Mouse (Mus musculus) lung, postnatal 0 days (tissue): Measurements from ENCODE around the gene Prkch. TPM values are rescaled to one million over a fixed set of nuclear protein-coding genes. Genes with fewer than 3 reads are reported as not detected.

ENCODE experiments used
- ATAC-seq: fragments of 200-750 bp; cut with Nextera tagmentation; 2 replicates; pipeline ENCODE4 v1.8.0; 2017; ENCODE audit warnings: moderate library complexity
- DNase-seq: peaks from one replicate; pipeline ENCODE4 v3.0.0-alpha.2; 2016; ENCODE audit warnings: low spot score
- H3K27ac ChIP-seq: fragments of 300-500 bp; sonication (generic); 2 replicates; pipeline ENCODE4 v1.5.1; 2014; ENCODE audit warnings: antibody characterized with exemption, mild to moderate bottlenecking, low read length, mixed read lengths
- H3K27me3 ChIP-seq: fragments of 300-500 bp; sonication (generic); replicated peaks from 2 replicates; pipeline ENCODE4 v1.6.1; 2014; ENCODE audit warnings: low read length, mixed read lengths; ENCODE audit not compliant: insufficient read depth
- H3K36me3 ChIP-seq: fragments of 300-500 bp; sonication (generic); 2 replicates; pipeline ENCODE4 v1.6.1; 2014; ENCODE audit warnings: low read length, mixed read lengths; ENCODE audit not compliant: insufficient read depth
- H3K4me1 ChIP-seq: fragments of 300-500 bp; sonication (generic); 2 replicates; pipeline ENCODE4 v1.6.1; 2014; ENCODE audit warnings: antibody characterized with exemption, low read depth, low read length, mixed read lengths; ENCODE audit not compliant: insufficient read depth
- H3K4me2 ChIP-seq: fragments of 300-500 bp; sonication (generic); replicated peaks from 2 replicates; pipeline ENCODE4 v1.6.1; 2014; ENCODE audit warnings: low read depth, mild to moderate bottlenecking, low read length, moderate library complexity, mixed read lengths
- H3K4me3 ChIP-seq: fragments of 300-500 bp; sonication (generic); 2 replicates; pipeline ENCODE4 v1.5.1; 2014; ENCODE audit warnings: low read depth, low read length
- H3K9ac ChIP-seq: fragments of 300-500 bp; sonication (generic); replicated peaks from 2 replicates; pipeline ENCODE4 v1.6.1; 2014; ENCODE audit warnings: low read depth, mild to moderate bottlenecking
- H3K9me3 ChIP-seq: fragments of 300-500 bp; sonication (generic); 2 replicates; pipeline ENCODE4 v1.6.1; 2016; ENCODE audit warnings: low read length, mixed read lengths
- CTCF ChIP-seq: IDR thresholded peaks from 2 replicates; pipeline ENCODE4 v1.5.1; 2016; ENCODE audit warnings: antibody characterized with exemption, mild to moderate bottlenecking
- EP300 ChIP-seq: IDR thresholded peaks from 2 replicates; pipeline ENCODE4 v1.6.1; 2016; ENCODE audit warnings: antibody characterized with exemption, mild to moderate bottlenecking, control low read depth
- WGBS: fragments of 180-500 bp; shearing (Covaris S2); extraction: QIAGEN DNeasy Blood & Tissue Kit; methylation state at CpG from one replicate; pipeline ENCODE4 v1.1.7; 2014; 5-methylcytosine and 5-hydroxymethylcytosine counted together
- polyA plus RNA-seq: library from polyadenylated mRNA; unstranded; fragments of >200 nt; fragmentation: Nextera tagmentation; extraction: Ambion mirVana; gene quantifications from 2 replicates; pipeline ENCODE4 v1.2.1, GENCODE M21; 2015

The Prkch gene
- polyA plus RNA-seq, 1 experiment from 2014 or later = 20.0 TPM

GRCm38 (mm10) chr12:73704382-73704781 is 119.8 kb downstream of the Prkch start:
- 77% methylated on average over 3 of the region's 3 CpGs for WGBS
- Histone ChIP-seq H3K36me3 (no peaks in the 10 kb centered on the region), H3K9ac (no peak overlapping the region), H3K4me3 (no peak overlapping the region), H3K4me2 (no peak overlapping the region), H3K27me3 (no peaks in the 10 kb centered on the region), H3K4me1 (no peaks in the 10 kb centered on the region), H3K9me3 (no peaks in the 10 kb centered on the region), H3K27ac (no peak overlapping the region)
- no peak for ATAC-seq
- DNase-seq = no peak
- TF ChIP-seq EP300 = no peak
- TF ChIP-seq CTCF = peak; percentile 28; the same call in 1 of the 2 replicates

- WGBS = 40% methylated on average over 7 of the region's 7 CpGs
- ATAC-seq = no peak
These were observed 120.6 kb downstream of the Prkch start for GRCm38 (mm10) chr12:73705097-73705690.

DNA sequence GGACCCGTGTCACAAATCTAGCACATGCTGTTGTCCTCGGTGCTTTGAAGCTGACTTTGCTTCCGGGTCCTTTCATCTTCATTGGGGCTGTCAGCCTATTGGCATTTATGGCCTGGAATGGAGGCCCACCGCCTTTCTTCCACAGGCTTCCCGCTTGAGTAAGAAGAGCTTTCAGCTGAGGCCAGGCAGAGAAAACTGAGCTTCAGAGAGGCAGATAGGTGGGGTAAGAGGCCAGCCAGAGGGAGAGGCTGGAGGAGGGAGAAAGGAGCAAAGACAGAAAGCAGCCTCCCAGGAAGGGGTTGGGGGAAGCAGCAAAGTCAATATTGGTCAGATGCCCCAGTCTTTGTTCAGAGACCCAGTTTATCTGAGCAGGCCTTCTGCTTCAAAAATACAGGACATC is 123.9 kb downstream of the Prkch start:
- WGBS = 30% methylated on average over 5 of the region's 5 CpGs
- TF ChIP-seq EP300 (no peak; the same call in 1 of the 2 replicates), CTCF (no peak)
- no peaks in the 10 kb centered on the region for H3K4me1 ChIP-seq
- H3K27ac ChIP-seq = no peak overlapping the region
- no peak overlapping the region for H3K4me2 ChIP-seq
- no peaks in the 10 kb centered on the region for H3K9me3 ChIP-seq
- ATAC-seq (no peak), DNase-seq (no peak)
- H3K9ac ChIP-seq = no peak overlapping the region
- no peaks in the 10 kb centered on the region for H3K27me3 ChIP-seq
- H3K36me3 ChIP-seq = no peaks in the 10 kb centered on the region
- H3K4me3 ChIP-seq = no peak overlapping the region

More at GRCm38 (mm10) chr12:73705097-73705690, 120.6 kb downstream of the Prkch start:
- Histone ChIP-seq H3K36me3 (no peaks in the 10 kb centered on the region), H3K27me3 (no peaks in the 10 kb centered on the region), H3K9me3 (no peaks in the 10 kb centered on the region), H3K4me3 (no peak overlapping the region), H3K9ac (no peak overlapping the region), H3K4me1 (no peaks in the 10 kb centered on the region), H3K4me2 (no peak overlapping the region), H3K27ac (no peak overlapping the region)
- peak; percentile 71 for DNase-seq
- TF ChIP-seq CTCF (peak; percentile 81), EP300 (no peak)

DNA sequence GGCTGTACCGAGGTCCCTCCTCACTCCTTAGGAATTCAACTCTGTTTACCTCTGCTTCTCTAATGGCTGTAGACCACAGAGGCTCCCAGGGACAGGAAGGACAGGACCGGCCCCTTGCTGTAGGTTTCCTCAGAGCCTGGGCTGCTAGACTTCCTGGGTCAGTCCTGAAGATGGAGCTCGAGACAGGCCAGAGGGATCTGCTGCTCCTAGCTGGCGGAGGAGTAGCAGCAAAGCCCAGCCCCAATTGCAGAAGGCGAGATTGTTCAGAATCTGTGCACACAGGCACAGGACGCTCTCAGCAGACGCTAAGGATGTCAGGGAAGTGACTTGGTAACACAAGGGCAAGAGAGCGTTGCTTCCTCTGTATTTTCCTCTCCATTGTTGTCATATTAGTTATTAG is 124.3 kb downstream of the Prkch start:
- TF ChIP-seq CTCF (peak; percentile 90), EP300 (no peak)
- Histone ChIP-seq H3K4me1 (no peaks in the 10 kb centered on the region), H3K4me2 (no peak overlapping the region), H3K9ac (no peak overlapping the region), H3K27me3 (no peaks in the 10 kb centered on the region), H3K36me3 (no peaks in the 10 kb centered on the region), H3K4me3 (no peak overlapping the region), H3K27ac (no peak overlapping the region), H3K9me3 (no peaks in the 10 kb centered on the region)
- peak; percentile 87 for DNase-seq
- peak; percentile 92 for ATAC-seq
- WGBS = 14% methylated on average over 8 of the region's 8 CpGs

DNA sequence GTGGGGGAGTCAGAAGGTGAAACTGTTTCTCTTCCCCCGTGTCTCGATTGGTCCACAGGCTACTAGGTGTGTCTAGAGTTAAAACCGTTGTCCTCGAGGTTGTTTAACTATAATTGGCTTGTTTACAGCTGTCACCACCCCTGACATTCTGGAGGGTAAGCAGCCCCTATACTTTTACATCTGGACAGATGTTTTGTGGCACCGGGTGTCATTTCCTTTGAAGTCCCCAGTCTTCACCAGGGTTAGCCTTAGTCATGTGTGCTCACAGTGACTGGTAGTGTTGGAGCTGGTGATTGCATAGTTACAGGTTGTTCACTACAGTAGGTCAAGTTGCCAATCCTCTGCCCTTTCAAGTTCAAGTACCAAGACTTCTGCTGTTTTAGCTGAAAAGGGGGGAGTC is 126.2 kb downstream of the Prkch start:
- ATAC-seq (no peak), DNase-seq (no peak)
- Histone ChIP-seq H3K4me1 (no peaks in the 10 kb centered on the region), H3K9ac (no peak overlapping the region), H3K4me2 (no peak overlapping the region), H3K27me3 (no peaks in the 10 kb centered on the region), H3K27ac (no peak overlapping the region), H3K9me3 (no peaks in the 10 kb centered on the region), H3K36me3 (no peaks in the 10 kb centered on the region), H3K4me3 (no peak overlapping the region)
- TF ChIP-seq EP300 = no peak
- TF ChIP-seq CTCF = no peak
- WGBS = 59% methylated on average over 5 of the region's 5 CpGs

DNA sequence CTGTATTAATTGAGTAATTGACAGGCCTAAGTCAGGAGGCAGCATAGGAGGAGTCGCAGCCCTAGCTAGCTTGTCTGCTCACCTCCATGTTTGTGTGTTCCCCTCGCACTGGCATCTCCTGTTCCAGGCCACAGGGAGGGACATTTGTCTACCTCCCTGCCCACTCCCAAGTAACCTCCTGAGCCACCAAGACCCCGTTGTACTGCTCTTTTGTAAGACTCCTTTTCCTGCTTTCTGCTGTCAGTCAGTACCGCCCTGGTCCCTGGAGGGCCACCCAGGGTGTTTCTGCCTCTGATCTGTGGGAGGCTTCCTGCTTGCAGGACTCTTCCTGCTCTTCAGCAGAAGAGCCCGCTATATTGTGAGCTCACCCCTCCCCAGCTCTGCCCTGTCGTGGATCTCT is 127.5 kb downstream of the Prkch start:
- ATAC-seq (no peak), DNase-seq (no peak)
- H3K27ac ChIP-seq = no peak overlapping the region
- H3K4me3 ChIP-seq = no peak overlapping the region
- no peaks in the 10 kb centered on the region for H3K36me3 ChIP-seq
- TF ChIP-seq CTCF = no peak
- TF ChIP-seq EP300 = no peak
- H3K4me2 ChIP-seq = no peak overlapping the region
- 49% methylated on average over 6 of the region's 6 CpGs for WGBS
- H3K9me3 ChIP-seq = no peaks in the 10 kb centered on the region
- no peaks in the 10 kb centered on the region for H3K27me3 ChIP-seq
- no peaks in the 10 kb centered on the region for H3K4me1 ChIP-seq
- no peak overlapping the region for H3K9ac ChIP-seq

GRCm38 (mm10) chr12:73714589-73714988 is 130.0 kb downstream of the Prkch start:
- H3K27ac ChIP-seq = no peak overlapping the region
- TF ChIP-seq CTCF = no peak
- no peak for TF ChIP-seq EP300
- no peaks in the 10 kb centered on the region for H3K36me3 ChIP-seq
- H3K9me3 ChIP-seq = no peaks in the 10 kb centered on the region
- no peak overlapping the region for H3K4me2 ChIP-seq
- no peak overlapping the region for H3K4me3 ChIP-seq
- 84% methylated on average over 5 of the region's 5 CpGs for WGBS
- H3K27me3 ChIP-seq = no peaks in the 10 kb centered on the region
- H3K4me1 ChIP-seq = no peaks in the 10 kb centered on the region
- DNase-seq = no peak
- no peak for ATAC-seq
- no peak overlapping the region for H3K9ac ChIP-seq
